Mouse (Mus musculus) lung, adult 2 months (tissue): Measurements from ENCODE around the gene 1700017B05Rik.

Source experiments
- CTCF ChIP-seq: fragments of 200-500 bp; IDR thresholded peaks from 2 replicates; pipeline ENCODE4 v1.5.1; 2011; ENCODE audit warnings: mild to moderate bottlenecking, low read length, control low read depth; ENCODE audit not compliant: insufficient read depth
- POLR2A ChIP-seq: fragments of 200-500 bp; IDR thresholded peaks from 2 replicates; pipeline ENCODE4 v1.6.1; 2011; ENCODE audit warnings: low read depth, mild to moderate bottlenecking, control low read depth, low read length, borderline replicate concordance; ENCODE audit errors: extremely low read depth

DNA sequence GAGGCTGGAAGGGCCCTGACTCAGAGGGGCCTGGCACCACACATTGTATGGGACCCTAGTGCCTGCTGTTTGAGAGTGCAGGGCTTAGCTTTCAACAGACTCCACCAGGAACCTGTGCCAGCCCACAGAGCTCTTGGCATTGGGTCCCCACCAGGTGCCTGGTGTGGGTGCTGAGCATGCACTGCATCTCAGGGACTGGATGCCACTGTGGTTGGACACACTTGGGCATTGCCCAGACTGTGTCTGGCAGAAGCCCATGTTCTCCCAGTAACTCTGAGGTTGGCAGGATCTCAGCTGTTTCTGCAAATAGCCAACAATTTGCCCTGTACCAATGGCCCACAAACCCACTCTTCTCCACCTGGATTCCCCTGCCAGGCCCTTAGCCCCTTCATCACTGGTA, 13.9 kb upstream of the 1700017B05Rik start:
- no peak for TF ChIP-seq POLR2A
- no peak for TF ChIP-seq CTCF
